Mouse (Mus musculus) liver, embryonic 13.5 days (tissue): Measurements from ENCODE around the gene Sphk1. TPM values are rescaled to one million over a fixed set of nuclear protein-coding genes. Genes with fewer than 3 reads are reported as not detected.

Experiments
- ATAC-seq: fragments of 200-750 bp; cut with Nextera tagmentation; 2 replicates; pipeline ENCODE4 v1.8.0; 2017; ENCODE audit warnings: low read depth, mild to moderate bottlenecking, moderate number of reproducible peaks, moderate library complexity
- DNase-seq: peaks from one replicate; pipeline ENCODE4 v3.0.0; 2022
- H3K27ac ChIP-seq: fragments of 300-500 bp; sonication (generic); 2 replicates; pipeline ENCODE4 v1.5.1; 2015; ENCODE audit warnings: moderate library complexity, mild to moderate bottlenecking, inconsistent platforms
- H3K27me3 ChIP-seq: fragments of 300-500 bp; sonication (generic); 2 replicates; pipeline ENCODE4 v1.6.1; 2015; ENCODE audit warnings: mild to moderate bottlenecking, inconsistent platforms
- H3K36me3 ChIP-seq: fragments of 300-500 bp; sonication (generic); 2 replicates; pipeline ENCODE4 v1.6.1; 2015; ENCODE audit warnings: mild to moderate bottlenecking, inconsistent platforms
- H3K4me1 ChIP-seq: fragments of 300-500 bp; sonication (generic); replicated peaks from 2 replicates; pipeline ENCODE4 v1.6.1; 2015; ENCODE audit warnings: inconsistent platforms
- H3K4me2 ChIP-seq: fragments of 300-500 bp; sonication (generic); 2 replicates; pipeline ENCODE4 v1.6.1; 2015; ENCODE audit warnings: inconsistent platforms, mild to moderate bottlenecking, moderate library complexity
- H3K4me3 ChIP-seq: fragments of 300-500 bp; sonication (generic); replicated peaks from 2 replicates; pipeline ENCODE4 v1.5.1; 2015; ENCODE audit warnings: mild to moderate bottlenecking, inconsistent platforms
- H3K9ac ChIP-seq: fragments of 300-500 bp; sonication (generic); 2 replicates; pipeline ENCODE4 v1.6.1; 2015; ENCODE audit warnings: mild to moderate bottlenecking, inconsistent platforms
- H3K9me3 ChIP-seq: fragments of 300-500 bp; sonication (generic); replicated peaks from 2 replicates; pipeline ENCODE4 v1.6.1; 2016; ENCODE audit warnings: inconsistent platforms
- WGBS: fragments of 180-500 bp; shearing (Covaris S2); methylation state at CpG from one replicate; pipeline ENCODE4 v1.1.7; 2015; ENCODE audit not compliant: insufficient replicate concordance; 5-methylcytosine and 5-hydroxymethylcytosine counted together
- polyA plus RNA-seq: library from polyadenylated mRNA; unstranded; fragments of >200 nt; fragmentation: Nextera tagmentation; extraction: Ambion mirVana; gene quantifications from 2 replicates; pipeline ENCODE4 v1.2.1, GENCODE M21; 2015

Gene Sphk1
- polyA plus RNA-seq, 1 experiment from 2014 or later, result 32.7 TPM

GRCm38 (mm10) chr11:116585682-116586081 lies 55.0 kb downstream of the Sphk1 start:
- WGBS, result 72% methylated on average over 6 of the region's 6 CpGs
- peaks cover 34% of the 10 kb centered on the region for H3K27me3 ChIP-seq

More at GRCm38 (mm10) chr11:116585682-116586081, 55.0 kb downstream of the Sphk1 start:
- DNase-seq, result no peak
- H3K27ac ChIP-seq, result no peak overlapping the region
- no peaks in the 10 kb centered on the region for H3K36me3 ChIP-seq
- H3K4me1 ChIP-seq, result peaks cover 40% of the 10 kb centered on the region
- H3K4me3 ChIP-seq, result no peak overlapping the region
- no peak overlapping the region for H3K4me2 ChIP-seq
- no peak for ATAC-seq
- H3K9me3 ChIP-seq, result no peaks in the 10 kb centered on the region
- no peak overlapping the region for H3K9ac ChIP-seq

Other genes with a start within 250 kb of the Sphk1 start
- gene Galr2, start 250.0 kb upstream of the Sphk1 start, polyA plus RNA-seq, result 0.07 TPM in 1 of 2 replicates, not detected in the other
- gene Exoc7, start 223.7 kb upstream of the Sphk1 start, polyA plus RNA-seq, result 21.3 and 25.1 TPM in 2 replicates
- 1.1 and 1.2 TPM in 2 replicates for gene Foxj1, start 195.5 kb upstream of the Sphk1 start, polyA plus RNA-seq
- 1.1 and 1.4 TPM in 2 replicates for gene Rnf157, start 117.9 kb upstream of the Sphk1 start, polyA plus RNA-seq
- gene Ubald2, start 96.8 kb upstream of the Sphk1 start, polyA plus RNA-seq, result 28.2 and 33.0 TPM in 2 replicates
- not detected in 2 replicates for gene Qrich2, start 64.7 kb upstream of the Sphk1 start, polyA plus RNA-seq
- 59.3 and 62.7 TPM in 2 replicates for gene Prpsap1, start 36.7 kb upstream of the Sphk1 start, polyA plus RNA-seq
- gene Ube2o, start 50.5 kb downstream of the Sphk1 start, polyA plus RNA-seq, result 17.5 and 22.1 TPM in 2 replicates
- not detected in 2 replicates for gene Aanat, start 55.5 kb downstream of the Sphk1 start, polyA plus RNA-seq
- 5.8 and 6.6 TPM in 2 replicates for gene Rhbdf2, start 96.1 kb downstream of the Sphk1 start, polyA plus RNA-seq
- gene Prcd, start 122.6 kb downstream of the Sphk1 start, polyA plus RNA-seq, result 0.31 and 0.33 TPM in 2 replicates
- 0.60 and 0.70 TPM in 2 replicates for gene Cygb, start 123.4 kb downstream of the Sphk1 start, polyA plus RNA-seq
- not detected in 2 replicates for gene St6galnac1, start 244.6 kb downstream of the Sphk1 start, polyA plus RNA-seq